Mouse (Mus musculus) gastrocnemius, postnatal 25 days (tissue): ENCODE data around the gene Mcrip1. TPM values are rescaled to one million over a fixed set of nuclear protein-coding genes. Genes with fewer than 3 reads are reported as not detected.
A peak's percentile ranks its signal among the peaks of the same experiment; 100 is the strongest.
"Not testable (repeated sequence)": the region's sequence is repeated elsewhere in the genome, so short reads cannot be mapped to it uniquely, and the experiment has no call there.

ENCODE experiments used
- DNase-seq: peaks from one replicate; pipeline ENCODE4 v3.0.0; 2022
- total RNA-seq, 2 experiments: library from RNA; stranded (reverse); gene quantifications; 1 replicate in 1 of 2; 2 replicates in 1 of 2; pipeline ENCODE4 v1.2.3; 2021

The Mcrip1 gene
- total RNA-seq, 2 experiments from 2014 or later, result 21.4 to 23.7 TPM

DNA sequence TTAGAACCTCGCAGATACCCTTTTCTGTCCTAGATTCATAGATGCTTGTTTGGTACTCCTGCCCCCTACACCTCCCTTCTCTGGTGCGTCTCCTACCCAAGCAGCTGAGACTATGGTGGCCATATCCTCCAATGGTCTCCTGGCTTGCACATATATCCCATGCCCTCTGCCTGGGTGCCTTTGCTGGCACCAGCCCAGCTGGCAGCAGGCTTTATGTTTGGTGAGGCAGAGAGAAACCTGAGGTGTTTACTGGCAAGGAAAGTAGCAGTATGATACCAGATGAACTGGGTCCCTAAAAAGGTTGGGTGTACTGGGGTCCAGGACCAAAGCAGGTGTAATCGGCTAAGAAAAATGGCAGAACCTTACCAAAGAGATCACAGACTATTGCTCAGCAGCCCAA is 3.6 kb downstream of the Mcrip1 start:
- no peak for DNase-seq

GRCm38 (mm10) chr11:120542376-120542775 is 7.2 kb downstream of the Mcrip1 start:
- no peak for DNase-seq

DNA sequence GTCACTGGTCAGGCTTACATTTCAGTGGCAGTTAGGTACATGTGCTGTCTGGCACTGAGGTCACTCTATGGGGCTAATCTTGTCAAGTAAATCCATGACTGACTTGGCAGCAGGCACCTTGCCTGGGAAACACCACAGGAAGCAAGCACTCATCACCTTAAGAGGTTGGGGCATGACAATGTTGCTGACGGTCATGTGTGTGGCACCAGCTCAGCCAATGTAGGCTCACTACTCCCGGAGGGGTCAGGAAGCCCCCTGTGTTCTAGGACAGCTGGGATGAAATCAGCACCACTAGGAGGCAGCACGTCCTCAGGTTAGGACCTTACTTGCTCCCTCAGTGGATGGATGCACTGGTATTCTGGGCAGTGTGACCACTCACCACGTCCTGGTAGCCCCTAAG is 7.6 kb downstream of the Mcrip1 start:
- no peak for DNase-seq

GRCm38 (mm10) chr11:120539285-120540014 is 10.1 kb downstream of the Mcrip1 start:
- DNase-seq, result no peak

DNA sequence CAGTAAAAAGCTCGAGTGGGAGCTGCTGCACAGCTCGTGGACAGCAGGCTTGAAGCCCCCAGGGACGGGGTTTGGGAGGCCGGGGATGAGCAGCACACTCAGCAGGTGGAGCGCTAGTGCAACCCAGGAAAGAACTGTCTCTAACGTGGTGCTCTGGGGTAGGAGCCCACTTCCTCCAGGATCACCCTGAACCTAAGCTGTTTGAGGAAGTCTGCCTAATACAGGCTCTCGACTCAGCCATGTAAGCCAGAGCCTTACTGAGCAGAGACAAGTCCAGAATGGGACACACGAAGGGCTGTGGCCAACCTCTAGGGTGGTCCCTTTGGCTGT is 10.6 kb downstream of the Mcrip1 start:
- no peak for DNase-seq

DNA sequence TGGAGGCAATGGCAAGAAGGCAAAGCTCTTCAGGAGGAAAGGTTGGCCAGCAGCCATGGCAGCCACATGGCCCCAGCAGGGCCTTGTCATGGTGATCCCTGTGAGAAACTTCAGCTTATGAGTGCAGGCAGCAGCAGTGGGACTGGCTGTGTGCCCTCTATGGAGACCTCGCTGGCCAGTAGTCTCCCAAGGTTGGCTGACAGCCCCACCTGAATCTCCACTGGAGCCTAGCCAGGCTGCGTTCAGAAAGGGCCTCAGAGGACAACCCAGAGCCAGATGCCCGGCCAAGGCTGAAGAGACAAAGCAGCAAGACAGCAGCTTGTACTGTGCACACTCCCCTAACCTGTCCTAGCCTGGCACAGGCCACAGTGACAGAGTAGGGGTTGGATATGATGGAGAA is 11.0 kb downstream of the Mcrip1 start:
- DNase-seq, result peak; percentile 83

GRCm38 (mm10) chr11:120535804-120536203 is 13.7 kb downstream of the Mcrip1 start:
- no peak for DNase-seq

DNA sequence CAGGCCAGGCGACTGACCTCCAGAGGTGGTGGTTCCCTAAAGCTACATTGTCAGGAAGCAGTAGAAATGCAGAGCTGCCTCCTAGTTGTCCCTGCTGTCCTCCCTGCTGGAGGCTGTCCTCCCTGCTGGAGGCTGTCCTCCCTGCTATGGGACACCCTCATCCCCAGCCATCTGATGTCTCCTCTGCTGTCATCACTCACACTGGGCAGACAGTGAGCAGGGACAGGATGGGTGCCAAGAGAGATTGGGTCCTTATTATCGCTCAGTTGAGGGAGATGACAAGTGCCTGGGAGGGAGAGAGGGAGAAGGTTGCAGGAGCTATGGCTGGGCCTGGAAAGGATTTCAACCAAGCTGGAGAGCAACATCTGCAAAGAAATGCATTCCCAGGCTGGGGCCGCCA is 14.4 kb downstream of the Mcrip1 start:
- no peak for DNase-seq

GRCm38 (mm10) chr11:120534093-120534492 is 15.4 kb downstream of the Mcrip1 start:
- no peak for DNase-seq

- DNase-seq, result no peak
Measured at GRCm38 (mm10) chr11:120531646-120532045, 17.9 kb downstream of the Mcrip1 start.

GRCm38 (mm10) chr11:120530085-120530964 is 19.2 kb downstream of the Mcrip1 start, which contains the start of gene Gcgr:
TSS of gene Gcgr (plus strand) at chr11:120530699.
- DNase-seq, result no peak

DNA sequence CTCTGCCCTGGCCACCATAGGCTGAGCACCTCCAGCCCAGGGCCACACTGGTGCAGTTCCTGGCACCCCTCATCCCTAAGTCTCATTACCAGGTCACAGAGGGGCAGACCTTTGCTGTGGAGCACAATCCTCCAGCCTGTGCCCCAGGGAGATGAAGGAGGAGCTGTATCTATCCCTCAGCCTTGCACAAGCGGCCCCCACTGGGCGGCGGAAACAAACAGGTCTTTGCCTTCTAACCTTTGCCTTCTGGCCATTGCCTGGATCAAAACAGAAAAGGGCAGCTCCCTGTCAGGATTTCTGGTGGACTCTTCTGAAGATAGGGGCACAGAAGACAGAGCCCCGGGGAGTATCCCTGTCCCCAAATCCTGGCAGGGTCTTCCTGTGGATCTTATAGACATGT is 20.6 kb downstream of the Mcrip1 start:
- no peak for DNase-seq

- no peak for DNase-seq
Measured at GRCm38 (mm10) chr11:120527690-120528354, 21.7 kb downstream of the Mcrip1 start.

DNA sequence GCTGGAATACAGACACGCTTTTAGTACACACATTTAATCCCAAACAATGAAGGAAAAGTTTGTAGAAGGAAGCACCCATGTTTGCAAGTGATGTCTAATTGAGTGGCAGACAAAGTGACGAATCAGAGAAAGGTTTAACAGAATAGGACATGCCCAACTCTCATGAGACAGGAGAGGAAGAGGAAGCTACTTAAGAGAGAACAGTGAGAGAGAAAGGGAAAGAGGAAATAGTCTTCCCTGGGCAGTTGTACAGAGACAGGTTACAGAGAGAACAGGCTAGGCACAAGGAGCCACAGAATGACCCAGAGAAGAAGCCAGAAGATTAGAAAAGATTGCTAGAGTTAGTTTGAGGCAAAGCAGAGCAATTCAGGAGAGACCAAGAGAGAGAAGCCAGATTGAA is 23.6 kb downstream of the Mcrip1 start:
- no peak for DNase-seq

DNA sequence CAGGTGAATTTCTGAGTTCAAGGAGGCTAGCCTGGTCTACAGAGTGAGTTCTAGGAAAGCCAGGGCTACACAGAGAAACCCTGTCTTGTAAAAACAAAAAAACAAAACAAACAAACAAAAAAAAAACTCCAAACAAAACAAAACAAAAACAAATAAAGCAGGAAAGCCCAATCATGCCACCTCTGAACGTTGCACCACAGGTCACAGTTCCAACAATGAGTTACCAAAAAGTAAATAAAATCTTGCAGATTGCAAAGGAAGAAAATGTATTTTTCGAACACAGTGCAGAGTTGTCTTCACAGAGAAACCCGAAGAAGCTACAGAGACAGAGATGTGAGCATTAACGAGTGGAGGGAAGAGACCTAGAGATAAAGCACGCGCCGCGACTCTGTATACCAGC is 26.9 kb downstream of the Mcrip1 start:
- no peak for DNase-seq

- DNase-seq, result peak; percentile 82
Measured at GRCm38 (mm10) chr11:120520967-120521540, 28.5 kb downstream of the Mcrip1 start.

GRCm38 (mm10) chr11:120520498-120520897 is 29.0 kb downstream of the Mcrip1 start:
- no peak for DNase-seq

GRCm38 (mm10) chr11:120519738-120520137 is 29.8 kb downstream of the Mcrip1 start:
- DNase-seq, result peak; percentile 68

GRCm38 (mm10) chr11:120518558-120518957 is 31.0 kb downstream of the Mcrip1 start:
- DNase-seq, result no peak

DNA sequence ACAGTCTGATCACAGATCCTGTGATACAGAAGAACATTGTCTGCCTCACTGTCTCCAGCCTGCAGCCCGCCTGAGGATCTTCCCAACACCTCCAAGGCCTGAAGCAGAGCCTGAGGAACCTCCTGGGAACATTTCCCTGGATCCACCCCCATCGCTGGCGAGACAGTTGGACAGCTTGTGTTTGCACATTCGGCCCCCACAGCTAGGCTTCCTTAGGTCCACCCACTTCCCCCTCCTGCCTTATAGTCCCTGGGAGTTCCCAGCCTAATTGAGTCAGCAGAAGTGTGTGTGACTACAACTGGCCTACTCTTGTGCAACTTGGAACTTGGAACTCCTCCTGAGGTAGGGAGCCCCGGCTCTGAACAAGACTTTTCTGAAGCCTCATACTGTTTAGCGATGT is 31.5 kb downstream of the Mcrip1 start:
- peak; percentile 66 for DNase-seq

- DNase-seq, result no peak
Measured at GRCm38 (mm10) chr11:120517147-120517546, 32.4 kb downstream of the Mcrip1 start.

- peak; percentile 81 for DNase-seq
Measured at GRCm38 (mm10) chr11:120515611-120516010, 33.9 kb downstream of the Mcrip1 start.

- not testable (repeated sequence) for DNase-seq
Measured at GRCm38 (mm10) chr11:120514262-120514661, 35.3 kb downstream of the Mcrip1 start.
